Mouse (Mus musculus) right cerebral cortex, adult 18-20 months (tissue): Measurements from ENCODE around the gene Entpd5.
A peak's percentile ranks its signal among the peaks of the same experiment; 100 is the strongest.
"Not testable (repeated sequence)": the region's sequence is repeated elsewhere in the genome, so short reads cannot be mapped to it uniquely, and the experiment has no call there.

ENCODE experiments used
- DNase-seq: peaks from one replicate; pipeline ENCODE4 v3.0.0; 2022; ENCODE audit warnings: mixed read lengths

The Entpd5 gene

GRCm38 (mm10) chr12:84398629-84399028 is 10.2 kb downstream of the Entpd5 start:
- no peak for DNase-seq

- no peak for DNase-seq
Measured at GRCm38 (mm10) chr12:84397685-84398084, 11.1 kb downstream of the Entpd5 start.

DNA sequence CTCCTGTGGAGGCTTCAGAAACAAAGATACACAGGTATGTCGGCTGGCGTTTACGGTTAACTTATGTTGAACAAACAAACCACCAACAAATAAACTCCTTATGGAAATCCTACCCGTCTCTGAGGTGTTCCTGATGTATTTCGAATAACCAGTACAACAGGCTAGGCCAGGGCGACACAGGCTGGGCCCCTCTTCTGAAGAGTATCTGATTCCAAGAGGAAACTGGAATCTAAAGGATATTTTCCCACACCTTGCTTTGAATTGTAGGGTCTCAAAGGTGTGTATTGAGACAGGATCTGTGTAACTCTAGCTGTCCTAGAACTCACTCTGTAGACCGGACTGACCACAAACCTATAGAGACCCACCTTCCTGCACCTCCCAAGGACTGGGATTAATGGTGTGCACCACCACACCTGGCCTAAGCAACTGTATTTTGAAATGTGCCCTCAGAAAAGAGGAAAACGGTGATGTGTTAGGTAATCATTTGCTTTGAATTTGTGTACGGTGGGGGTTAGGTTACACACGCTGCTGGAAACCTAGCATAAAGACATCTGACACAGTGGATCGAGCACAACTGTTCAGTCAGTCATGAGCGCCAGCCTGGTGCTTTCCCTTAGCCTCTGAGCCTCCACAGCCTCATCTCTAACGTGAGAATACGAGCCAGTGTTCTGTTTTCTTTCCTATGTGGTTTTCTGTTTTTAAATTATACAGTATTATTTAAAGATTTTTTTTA is 11.7 kb downstream of the Entpd5 start:
- no peak for DNase-seq

GRCm38 (mm10) chr12:84393847-84394246 is 15.0 kb downstream of the Entpd5 start:
- no peak for DNase-seq

GRCm38 (mm10) chr12:84392681-84393080 is 16.1 kb downstream of the Entpd5 start:
- no peak for DNase-seq

GRCm38 (mm10) chr12:84390336-84390735 is 18.5 kb downstream of the Entpd5 start:
- DNase-seq: no peak

GRCm38 (mm10) chr12:84388774-84389400 is 19.9 kb downstream of the Entpd5 start:
- DNase-seq: no peak

DNA sequence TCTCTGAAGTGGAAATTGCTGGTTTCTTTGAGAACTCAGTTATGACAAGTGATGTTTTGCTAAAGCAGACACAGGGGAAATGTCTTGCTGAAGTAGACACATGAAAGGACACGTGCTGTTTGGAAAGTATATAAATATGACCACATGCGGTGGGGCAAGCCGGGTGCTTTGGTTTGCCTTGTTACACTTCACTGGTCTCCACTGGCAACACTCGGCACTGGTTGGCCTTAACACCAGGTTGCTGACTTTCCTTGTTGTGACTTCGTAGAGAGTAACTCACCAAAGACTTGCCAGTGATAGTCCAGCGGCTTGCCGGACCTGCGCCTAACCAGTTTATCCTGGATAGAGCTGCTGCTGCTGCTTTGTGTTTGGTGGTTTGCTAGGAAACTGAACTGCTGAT is 20.7 kb downstream of the Entpd5 start:
- DNase-seq: no peak

DNA sequence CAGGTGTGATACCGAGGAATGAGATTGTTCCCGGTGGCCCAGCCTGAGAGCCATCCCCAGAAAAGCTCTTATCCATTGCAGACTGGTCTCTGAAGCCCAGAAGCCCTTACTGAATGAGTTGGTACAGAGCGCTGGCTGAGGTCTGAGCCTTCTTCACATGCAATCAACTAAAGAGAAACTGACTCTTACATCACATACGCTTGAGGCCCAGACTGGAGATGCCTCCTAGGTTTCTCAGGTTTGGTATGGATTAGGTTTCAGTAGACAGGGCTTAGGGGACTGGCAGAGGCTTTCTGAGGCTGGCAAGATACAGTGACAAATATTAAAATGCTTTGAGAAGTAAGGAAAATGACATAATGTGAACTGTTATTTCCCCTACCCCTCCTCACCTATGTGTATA is 23.4 kb downstream of the Entpd5 start:
- no peak for DNase-seq

- DNase-seq: no peak
Measured at GRCm38 (mm10) chr12:84384644-84385081, 24.2 kb downstream of the Entpd5 start.

DNA sequence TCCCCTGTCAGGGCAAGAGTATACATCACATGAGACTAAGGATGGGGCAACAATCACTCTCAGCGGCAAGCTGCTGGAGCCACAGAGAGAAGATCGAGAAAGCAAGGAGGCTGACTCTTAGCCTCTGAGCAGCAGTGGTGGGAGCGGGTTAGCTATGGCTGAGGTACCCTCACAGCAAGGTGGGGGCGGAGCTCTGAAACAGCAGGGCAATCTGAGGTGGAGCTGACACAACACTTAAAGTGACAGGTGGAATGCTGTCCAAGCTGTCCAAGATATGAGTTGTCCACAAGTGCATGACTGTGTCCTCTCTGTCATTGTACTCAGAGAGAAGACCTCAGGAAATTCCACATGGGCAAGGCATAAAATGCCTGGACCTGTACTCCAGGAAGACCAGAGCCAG is 26.5 kb downstream of the Entpd5 start:
- DNase-seq: no peak

- DNase-seq: no peak
Measured at GRCm38 (mm10) chr12:84373831-84374481, 34.9 kb downstream of the Entpd5 start.

DNA sequence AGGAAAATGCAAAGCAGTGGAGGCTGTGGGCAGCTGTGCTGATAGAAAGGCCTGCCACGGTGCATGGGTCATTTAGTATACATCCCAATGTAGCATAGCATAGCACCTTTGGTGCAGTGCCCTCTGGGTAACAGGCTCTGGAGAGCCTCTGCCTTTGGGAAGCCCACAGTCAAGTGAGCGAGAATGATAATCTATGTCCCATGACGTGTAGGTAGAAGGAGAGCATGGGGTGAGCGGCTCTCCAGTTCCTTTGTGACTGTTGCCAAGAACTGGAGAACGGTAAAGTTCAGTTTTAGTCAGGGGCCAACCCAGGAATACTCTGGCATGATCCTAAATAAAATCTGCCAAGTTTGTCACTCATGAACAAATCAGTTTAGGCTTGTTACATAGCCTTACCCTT is 37.2 kb downstream of the Entpd5 start:
- DNase-seq: no peak

- DNase-seq: no peak
Measured at GRCm38 (mm10) chr12:84366971-84367370, 41.9 kb downstream of the Entpd5 start.

GRCm38 (mm10) chr12:84365137-84365536 is 43.7 kb downstream of the Entpd5 start:
- no peak for DNase-seq

DNA sequence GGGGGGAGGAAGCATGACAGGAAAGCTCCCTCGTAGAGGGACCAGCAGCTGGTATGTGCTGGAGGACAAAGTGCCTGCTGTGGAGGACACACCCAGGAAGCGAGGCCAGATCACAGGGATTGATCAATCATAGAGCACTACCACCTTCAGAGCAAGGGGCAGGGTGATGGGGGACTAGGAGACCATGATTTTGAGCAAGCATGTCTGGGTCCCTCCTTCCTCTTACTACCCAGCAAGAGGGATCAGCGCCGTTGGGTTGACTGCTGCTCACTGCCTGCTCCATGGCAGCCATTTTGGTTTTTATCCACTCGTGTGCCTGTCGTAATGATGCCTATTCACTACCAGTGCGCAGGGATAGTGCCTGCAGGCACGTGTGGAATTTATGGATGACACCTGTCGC is 44.5 kb downstream of the Entpd5 start:
- DNase-seq: no peak

- DNase-seq: no peak
Measured at GRCm38 (mm10) chr12:84362872-84363271, 46.0 kb downstream of the Entpd5 start.

- DNase-seq: peak; percentile 98
Measured at GRCm38 (mm10) chr12:84361555-84362489, 47.0 kb downstream of the Entpd5 start, which contains the start of the genes Coq6 and Fam161b. Coq6 (plus strand) TSS chr12:84361657. Fam161b (minus strand) TSS chr12:84361833.

DNA sequence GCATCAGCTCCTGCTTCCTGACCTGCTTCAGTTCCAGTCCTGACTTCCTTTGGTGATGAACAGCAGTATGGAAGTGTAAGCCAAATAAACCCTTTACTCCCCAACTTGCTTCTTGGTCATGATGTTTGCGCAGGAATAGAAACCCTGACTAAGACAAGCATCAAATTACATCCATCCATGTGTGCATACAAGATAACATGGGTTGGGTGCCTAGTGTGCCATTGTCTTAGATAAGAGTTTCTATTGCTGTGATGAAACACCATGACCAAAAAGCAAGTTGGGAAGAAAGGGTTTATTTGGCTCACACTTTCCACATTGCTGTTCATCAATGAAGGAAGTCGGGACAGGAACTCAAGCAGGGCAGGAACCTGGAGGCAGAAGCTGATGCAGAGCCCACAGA is 50.1 kb downstream of the Entpd5 start:
- DNase-seq: not testable (repeated sequence)

DNA sequence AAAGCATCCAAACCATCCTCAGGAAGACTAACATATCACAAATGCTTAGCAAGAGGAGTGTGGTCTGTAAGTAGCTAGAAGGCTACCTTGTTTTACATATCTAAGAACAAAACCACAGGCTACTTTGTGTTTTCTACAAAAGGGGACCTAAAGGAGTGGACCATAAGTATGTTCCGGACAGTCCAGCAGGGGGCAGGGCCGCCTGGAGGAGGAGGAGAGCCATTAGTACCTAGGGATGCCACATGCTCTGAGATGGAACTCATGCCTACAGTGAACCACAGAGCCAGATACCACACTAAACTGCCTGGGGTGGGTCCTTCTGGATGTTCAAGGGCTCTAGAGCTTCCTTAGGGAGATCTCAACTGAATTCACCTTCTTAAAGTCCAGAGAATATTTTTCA is 61.6 kb downstream of the Entpd5 start:
- DNase-seq: no peak

DNA sequence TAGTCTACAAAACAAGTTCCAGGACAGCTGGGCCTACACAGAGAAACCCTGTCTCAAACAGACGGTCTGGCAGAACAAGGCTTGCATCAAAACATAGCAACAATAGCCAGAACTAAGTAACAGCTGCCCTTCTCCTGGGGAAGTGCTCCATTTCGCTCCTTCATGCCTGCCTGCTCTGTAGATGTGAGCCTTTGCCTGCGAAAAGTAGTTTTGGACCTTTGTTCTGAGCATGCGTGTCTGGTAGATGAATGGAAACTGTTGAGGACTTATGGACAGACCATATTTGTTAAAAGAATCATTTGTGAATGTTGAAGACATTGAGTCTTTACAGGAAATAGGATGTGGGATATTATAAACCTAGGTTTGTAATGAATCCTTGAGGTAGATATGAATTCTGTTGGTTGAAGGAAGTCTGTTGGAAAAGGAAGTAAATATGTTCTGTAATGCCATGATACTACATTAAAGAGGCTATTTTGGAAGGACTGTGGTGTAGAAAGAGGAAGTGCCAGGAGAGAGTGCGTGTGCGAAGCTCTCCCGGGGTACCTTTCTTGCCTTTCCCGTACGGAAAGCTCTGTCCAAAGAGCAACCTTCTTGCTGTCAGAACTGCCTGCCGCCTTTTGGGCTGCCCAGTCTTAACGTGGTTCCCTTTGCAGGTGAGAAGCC is 71.7 kb downstream of the Entpd5 start:
- no peak for DNase-seq

- DNase-seq: no peak
Measured at GRCm38 (mm10) chr12:84327111-84327512, 81.7 kb downstream of the Entpd5 start.
